Mouse (Mus musculus) embryo, embryonic 11 days (tissue): ENCODE measurements around the gene Tceanc.

ENCODE experiments used
- DNase-seq: peaks from one replicate; pipeline ENCODE4 v3.0.0-alpha.2; 2015

Gene Tceanc

GRCm38 (mm10) chrX:166518345-166518744 is at the start of gene Tceanc:
TSS of gene Tceanc (minus strand) at chrX:166518567.
- DNase-seq, result peak; percentile 5

- no peak for DNase-seq
Measured at GRCm38 (mm10) chrX:166565983-166566382, 47.6 kb upstream of the Tceanc start.

GRCm38 (mm10) chrX:166565401-166565800 is 47.0 kb upstream of the Tceanc start:
- DNase-seq, result peak; percentile 6

GRCm38 (mm10) chrX:166564900-166565299 is 46.5 kb upstream of the Tceanc start:
- DNase-seq, result peak; percentile 11

- no peak for DNase-seq
Measured at GRCm38 (mm10) chrX:166559333-166559732, 41.0 kb upstream of the Tceanc start.

- no peak for DNase-seq
Measured at GRCm38 (mm10) chrX:166552355-166552754, 34.0 kb upstream of the Tceanc start.

GRCm38 (mm10) chrX:166546495-166546894 is 28.1 kb upstream of the Tceanc start:
- no peak for DNase-seq

GRCm38 (mm10) chrX:166535138-166535537 is 16.8 kb upstream of the Tceanc start:
- DNase-seq, result no peak

- no peak for DNase-seq
Measured at GRCm38 (mm10) chrX:166533432-166533831, 15.1 kb upstream of the Tceanc start.

- DNase-seq, result no peak
Measured at GRCm38 (mm10) chrX:166531671-166532070, 13.3 kb upstream of the Tceanc start.

- DNase-seq, result no peak
Measured at GRCm38 (mm10) chrX:166528126-166528525, 9.8 kb upstream of the Tceanc start.

- DNase-seq, result no peak
Measured at GRCm38 (mm10) chrX:166525637-166526315, 7.4 kb upstream of the Tceanc start.

- no peak for DNase-seq
Measured at GRCm38 (mm10) chrX:166520782-166521181, 2.4 kb upstream of the Tceanc start.

GRCm38 (mm10) chrX:166516631-166517030 is 1.7 kb downstream of the Tceanc start:
- DNase-seq, result no peak

- DNase-seq, result no peak
Measured at GRCm38 (mm10) chrX:166515923-166516322, 2.4 kb downstream of the Tceanc start.

- peak; percentile 25 for DNase-seq
Measured at GRCm38 (mm10) chrX:166514035-166514434, 4.3 kb downstream of the Tceanc start.

- no peak for DNase-seq
Measured at GRCm38 (mm10) chrX:166512071-166512470, 6.3 kb downstream of the Tceanc start.

- no peak for DNase-seq
Measured at GRCm38 (mm10) chrX:166511107-166511506, 7.3 kb downstream of the Tceanc start.

GRCm38 (mm10) chrX:166509761-166510738 is 8.3 kb downstream of the Tceanc start:
- peak; percentile 95 for DNase-seq

GRCm38 (mm10) chrX:166504421-166504820 is 13.9 kb downstream of the Tceanc start:
- no peak for DNase-seq

GRCm38 (mm10) chrX:166499496-166500190 is 18.7 kb downstream of the Tceanc start:
- DNase-seq, result no peak

GRCm38 (mm10) chrX:166497771-166498170 is 20.6 kb downstream of the Tceanc start:
- no peak for DNase-seq

GRCm38 (mm10) chrX:166495052-166495451 is 23.3 kb downstream of the Tceanc start:
- no peak for DNase-seq
